Mouse (Mus musculus) heart, embryonic 11.5 days (tissue): ENCODE results near the gene Hmcn1. TPM values are rescaled to one million over a fixed set of nuclear protein-coding genes. Genes with fewer than 3 reads are reported as not detected.

Source experiments
- ATAC-seq: fragments of 200-750 bp; cut with Nextera tagmentation; replicated peaks from 2 replicates; pipeline ENCODE4 v1.8.0; 2017; ENCODE audit warnings: moderate library complexity; ENCODE audit not compliant: insufficient number of reproducible peaks, low FRiP score, low TSS enrichment
- H3K27ac ChIP-seq: fragments of 300-500 bp; sonication (generic); 2 replicates; pipeline ENCODE4 v1.5.1; 2014; ENCODE audit warnings: mild to moderate bottlenecking, low read depth, low read length
- H3K27me3 ChIP-seq: fragments of 300-500 bp; sonication (generic); 2 replicates; pipeline ENCODE4 v1.6.1; 2014; ENCODE audit warnings: mild to moderate bottlenecking, low read length, mixed read lengths; ENCODE audit not compliant: control insufficient read depth, insufficient read depth
- H3K36me3 ChIP-seq: fragments of 300-500 bp; sonication (generic); 2 replicates; pipeline ENCODE4 v1.6.1; 2014; ENCODE audit warnings: mild to moderate bottlenecking, low read length, moderate library complexity, mixed read lengths; ENCODE audit not compliant: control insufficient read depth, insufficient read depth
- H3K4me1 ChIP-seq: fragments of 300-500 bp; sonication (generic); 2 replicates; pipeline ENCODE4 v1.6.1; 2014; ENCODE audit warnings: low read length; ENCODE audit not compliant: control insufficient read depth, insufficient read depth
- H3K4me2 ChIP-seq: fragments of 300-500 bp; sonication (generic); 2 replicates; pipeline ENCODE4 v1.6.1; 2014; ENCODE audit warnings: mild to moderate bottlenecking, moderate library complexity
- H3K4me3 ChIP-seq: fragments of 300-500 bp; sonication (generic); 2 replicates; pipeline ENCODE4 v1.5.1; 2014; ENCODE audit warnings: low read depth, low read length
- H3K9ac ChIP-seq: fragments of 300-500 bp; sonication (generic); 2 replicates; pipeline ENCODE4 v1.6.1; 2014; ENCODE audit warnings: mild to moderate bottlenecking, low read depth, low read length, moderate library complexity
- H3K9me3 ChIP-seq: fragments of 300-500 bp; sonication (generic); replicated peaks from 2 replicates; pipeline ENCODE4 v1.6.1; 2016; ENCODE audit warnings: low read length; ENCODE audit not compliant: control insufficient read depth
- WGBS: fragments of 180-500 bp; shearing (Covaris S2); extraction: QIAGEN DNeasy Blood & Tissue Kit; methylation state at CpG from one replicate; pipeline ENCODE4 v1.1.7; 2014; ENCODE audit not compliant: insufficient replicate concordance; 5-methylcytosine and 5-hydroxymethylcytosine counted together
- polyA plus RNA-seq: library from polyadenylated mRNA; unstranded; fragments of >200 nt; fragmentation: Nextera tagmentation; extraction: Ambion mirVana; gene quantifications from 2 replicates; pipeline ENCODE4 v1.2.1, GENCODE M21; 2014

Hmcn1 gene
- polyA plus RNA-seq, 1 experiment from 2014 or later = 24.8 TPM

DNA sequence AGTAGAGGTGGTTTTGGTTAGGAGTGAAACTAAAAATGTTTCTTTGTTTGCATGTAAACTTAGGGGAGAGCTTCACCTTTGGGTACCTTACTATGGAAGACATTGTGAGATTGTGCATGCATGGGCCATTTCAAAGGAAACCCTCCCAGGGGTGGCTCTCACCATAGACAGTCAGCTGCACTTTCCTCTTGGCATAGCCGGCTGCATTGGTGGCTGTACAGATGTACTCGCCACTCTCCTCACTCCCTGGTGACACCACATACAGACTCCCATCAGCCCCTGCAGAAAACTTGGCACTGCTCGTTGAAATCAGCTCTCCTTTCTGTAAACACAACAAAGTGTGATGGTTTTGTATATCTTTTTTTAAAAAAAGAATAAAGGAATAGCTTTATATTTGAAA is 244.5 kb downstream of the Hmcn1 start:
- no peaks in the 10 kb centered on the region for H3K27me3 ChIP-seq
- 81% methylated on average over 3 of the region's 3 CpGs for WGBS
- no peak overlapping the region for H3K4me2 ChIP-seq
- H3K36me3 ChIP-seq = no peaks in the 10 kb centered on the region; the same call in 1 of the 2 replicates
- H3K27ac ChIP-seq = no peak overlapping the region
- H3K9ac ChIP-seq = no peak overlapping the region
- H3K4me1 ChIP-seq = no peaks in the 10 kb centered on the region
- no peak for ATAC-seq
- no peak overlapping the region for H3K4me3 ChIP-seq
- H3K9me3 ChIP-seq = no peaks in the 10 kb centered on the region

DNA sequence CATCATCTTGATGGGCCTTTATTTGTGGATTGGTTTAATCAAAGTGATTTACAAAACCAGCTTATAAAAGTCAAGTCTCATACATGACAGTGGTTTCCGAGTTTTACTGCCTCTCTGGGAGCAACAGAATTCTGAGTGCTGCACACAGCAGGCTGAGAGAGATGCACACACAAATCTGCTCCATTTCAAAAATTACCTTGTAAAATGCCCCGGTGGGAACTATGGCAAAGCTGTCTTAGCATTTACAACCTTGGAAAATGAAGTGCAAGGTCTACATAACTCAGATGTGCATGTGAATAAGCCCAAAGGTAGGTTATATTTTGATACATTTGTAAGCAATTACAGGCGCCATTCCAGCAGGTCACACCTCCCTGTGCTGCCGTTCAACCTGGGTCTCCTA is 245.5 kb downstream of the Hmcn1 start:
- Histone ChIP-seq H3K4me1 (no peaks in the 10 kb centered on the region), H3K27ac (no peak overlapping the region), H3K36me3 (no peaks in the 10 kb centered on the region; the same call in 1 of the 2 replicates), H3K4me2 (no peak overlapping the region), H3K27me3 (no peaks in the 10 kb centered on the region), H3K9me3 (no peaks in the 10 kb centered on the region), H3K4me3 (no peak overlapping the region), H3K9ac (no peak overlapping the region)
- no peak for ATAC-seq
- WGBS = 86% methylated on average over 4 of the region's 4 CpGs

DNA sequence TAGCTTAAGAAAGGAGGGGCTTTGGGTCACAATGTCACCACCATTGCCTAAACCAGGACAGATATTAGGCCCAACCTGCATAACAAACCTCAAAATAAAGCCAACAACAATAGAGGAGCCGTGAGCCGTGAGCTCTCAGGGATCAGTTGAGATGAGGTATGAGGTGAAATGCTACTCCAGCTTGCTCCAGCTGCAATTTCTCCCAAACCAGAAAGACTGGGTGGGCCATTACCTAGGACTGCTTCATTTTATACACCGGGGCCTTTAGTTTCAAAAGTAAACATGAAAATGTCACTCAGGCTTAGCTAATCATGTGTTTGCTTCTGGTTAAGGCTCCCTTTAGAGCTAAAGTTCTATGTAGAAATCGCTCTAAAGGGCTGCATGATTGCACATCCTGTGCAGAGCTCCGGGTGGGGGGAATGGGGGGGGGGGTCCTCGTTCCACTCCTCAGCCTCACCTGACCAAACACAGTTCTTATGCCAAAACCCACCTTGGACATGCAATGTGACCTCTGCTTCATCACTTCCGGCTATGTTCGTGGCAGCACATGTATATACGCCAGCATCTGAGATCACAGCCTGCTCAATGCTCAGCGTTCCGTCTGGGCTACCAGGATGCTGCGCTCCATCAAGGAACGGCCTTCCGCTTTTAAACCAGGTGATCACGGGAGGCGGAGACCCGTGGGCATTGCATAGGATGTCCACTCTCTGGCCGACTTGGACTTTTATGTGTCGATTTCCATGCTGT is 250.0 kb downstream of the Hmcn1 start:
- Histone ChIP-seq H3K4me3 (no peak overlapping the region), H3K36me3 (no peaks in the 10 kb centered on the region; the same call in none of the 2 replicates), H3K9me3 (no peaks in the 10 kb centered on the region), H3K9ac (no peak overlapping the region), H3K27me3 (no peaks in the 10 kb centered on the region), H3K4me1 (no peaks in the 10 kb centered on the region), H3K4me2 (no peak overlapping the region), H3K27ac (no peak overlapping the region)
- WGBS = 79% methylated on average over 19 of the region's 19 CpGs
- no peak for ATAC-seq

DNA sequence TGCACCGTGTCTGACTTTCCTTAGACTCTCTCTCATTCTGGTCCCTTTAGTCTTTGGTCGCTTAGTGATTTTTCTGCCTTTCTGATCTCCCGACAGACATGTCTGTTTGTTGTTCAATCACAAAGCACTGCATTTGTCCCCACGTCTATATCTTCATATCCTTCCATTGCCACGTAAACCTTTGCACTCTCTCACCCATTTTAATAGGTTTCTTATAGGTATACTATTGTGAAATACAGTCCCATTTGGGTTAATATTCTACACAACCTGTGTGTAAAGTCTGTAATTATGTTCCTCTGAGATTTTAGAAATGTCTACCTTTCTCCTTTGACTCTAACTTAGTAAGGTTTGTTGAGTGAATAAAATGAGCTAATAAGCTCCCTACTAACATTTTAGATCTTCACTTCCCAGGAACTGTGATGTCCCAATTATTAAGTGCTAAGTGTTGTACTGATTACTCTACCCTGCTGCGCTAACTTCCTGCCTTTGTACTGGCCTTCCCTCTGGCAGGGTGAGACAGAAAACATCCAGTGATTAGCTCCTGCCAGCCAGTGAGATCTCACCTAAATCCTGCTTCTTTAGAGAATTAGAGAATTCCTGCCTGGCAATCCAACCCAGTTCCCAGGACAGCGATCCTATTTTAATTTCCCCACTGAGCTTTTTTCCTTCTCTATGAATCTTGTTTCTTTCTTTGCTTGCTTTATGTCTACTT is 250.7 kb downstream of the Hmcn1 start:
- Histone ChIP-seq H3K4me2 (no peak overlapping the region), H3K4me3 (no peak overlapping the region), H3K9me3 (no peaks in the 10 kb centered on the region), H3K4me1 (no peaks in the 10 kb centered on the region), H3K27ac (no peak overlapping the region), H3K9ac (no peak overlapping the region), H3K27me3 (no peaks in the 10 kb centered on the region), H3K36me3 (no peaks in the 10 kb centered on the region; the same call in none of the 2 replicates)
- no peak for ATAC-seq
- WGBS = 74% methylated on average over 7 of the region's 7 CpGs

DNA sequence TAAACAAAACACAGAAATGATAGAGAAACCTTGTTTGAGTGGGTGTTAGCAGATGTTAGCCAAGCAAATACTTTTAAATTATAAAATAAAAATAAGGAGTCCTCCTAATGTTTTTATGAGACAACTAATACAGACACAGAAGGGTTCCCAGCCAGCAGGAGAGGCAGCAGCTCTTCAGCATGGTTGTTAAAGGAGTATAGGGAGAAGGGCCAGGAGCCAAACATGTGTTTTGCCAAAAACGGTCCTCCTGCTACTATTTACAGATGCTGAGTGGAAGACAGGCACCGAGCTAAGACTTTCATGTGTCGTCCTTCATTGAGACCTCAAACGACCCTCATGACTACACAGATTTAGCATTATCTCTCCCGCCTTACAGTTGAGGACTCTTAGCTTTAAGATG is 281.8 kb downstream of the Hmcn1 start:
- Histone ChIP-seq H3K36me3 (no peaks in the 10 kb centered on the region), H3K4me2 (no peak overlapping the region), H3K9me3 (no peaks in the 10 kb centered on the region), H3K27ac (no peak overlapping the region), H3K9ac (no peak overlapping the region), H3K4me1 (no peaks in the 10 kb centered on the region), H3K4me3 (no peak overlapping the region), H3K27me3 (no peaks in the 10 kb centered on the region)
- WGBS = 65% methylated on average over 5 of the region's 5 CpGs
- ATAC-seq = no peak

DNA sequence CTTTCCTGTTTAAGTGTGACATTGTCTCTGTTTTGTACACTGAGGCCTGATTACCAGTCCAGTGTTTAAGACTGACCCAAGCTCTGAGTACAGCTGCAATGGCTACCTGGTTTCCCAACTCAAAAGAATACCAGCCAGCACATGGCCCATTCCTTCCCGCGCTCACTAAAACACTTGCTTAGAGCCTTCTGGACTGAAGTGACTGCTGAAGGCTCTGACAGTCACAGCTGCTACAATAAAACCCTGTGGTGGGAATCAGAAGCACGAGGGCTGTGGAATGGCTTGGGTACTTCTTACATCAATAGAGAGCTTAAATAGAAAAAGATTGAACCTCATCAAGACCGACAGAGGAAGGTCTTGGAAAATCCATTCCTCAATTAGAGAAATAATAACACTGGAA is 286.7 kb downstream of the Hmcn1 start:
- no peak overlapping the region for H3K4me2 ChIP-seq
- H3K9ac ChIP-seq = no peak overlapping the region
- WGBS = 73% methylated on average over 4 of the region's 4 CpGs
- H3K4me3 ChIP-seq = no peak overlapping the region
- no peaks in the 10 kb centered on the region for H3K36me3 ChIP-seq
- no peaks in the 10 kb centered on the region for H3K4me1 ChIP-seq
- H3K27me3 ChIP-seq = no peaks in the 10 kb centered on the region
- H3K9me3 ChIP-seq = no peaks in the 10 kb centered on the region
- H3K27ac ChIP-seq = no peak overlapping the region
- ATAC-seq = no peak

DNA sequence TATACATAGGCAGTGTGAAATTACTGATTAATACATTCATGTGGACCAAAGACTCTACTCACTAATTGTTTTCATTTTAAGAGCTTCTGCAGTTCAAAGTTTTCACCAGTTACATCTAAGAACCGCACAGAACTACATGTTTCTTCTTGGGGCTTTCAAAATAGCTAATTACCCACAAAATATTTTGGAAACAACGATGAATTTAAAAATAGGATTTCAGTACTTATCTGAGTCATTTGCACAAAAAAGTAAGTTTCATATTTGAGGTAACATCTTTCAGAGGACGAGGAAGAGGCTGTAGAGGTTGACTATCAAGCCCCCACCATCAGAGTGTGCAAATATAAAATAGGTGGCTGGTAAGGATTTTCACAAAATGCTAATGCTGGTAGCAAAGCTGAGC is 295.5 kb downstream of the Hmcn1 start:
- no peak overlapping the region for H3K4me2 ChIP-seq
- H3K36me3 ChIP-seq = no peaks in the 10 kb centered on the region; the same call in 1 of the 2 replicates
- WGBS = 78% methylated on average over 3 of the region's 3 CpGs
- H3K27ac ChIP-seq = no peak overlapping the region
- no peak overlapping the region for H3K4me3 ChIP-seq
- no peaks in the 10 kb centered on the region for H3K9me3 ChIP-seq
- H3K27me3 ChIP-seq = no peaks in the 10 kb centered on the region
- H3K4me1 ChIP-seq = no peaks in the 10 kb centered on the region
- ATAC-seq = no peak
- H3K9ac ChIP-seq = no peak overlapping the region

DNA sequence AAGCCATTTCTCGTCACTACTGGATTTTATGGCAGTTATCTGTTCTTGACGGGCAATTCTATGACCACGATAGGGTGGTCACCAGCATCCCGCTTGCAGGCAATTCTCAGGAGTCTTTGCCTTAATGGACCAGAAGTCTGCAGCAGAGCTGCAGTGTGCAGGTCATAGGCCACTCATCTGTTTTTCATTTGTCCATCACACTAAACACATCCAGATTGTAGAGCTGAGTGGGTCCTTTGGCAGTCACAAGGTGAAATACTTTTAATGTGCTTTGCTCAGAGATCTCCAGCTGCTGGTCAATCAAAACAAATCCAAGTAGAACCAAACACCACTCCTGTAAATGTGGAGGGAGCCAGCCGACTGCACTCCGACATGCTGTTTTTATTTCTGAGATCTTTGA is 311.2 kb downstream of the Hmcn1 start:
- Histone ChIP-seq H3K4me2 (no peak overlapping the region), H3K36me3 (peaks cover 9% of the 10 kb centered on the region), H3K9ac (no peak overlapping the region), H3K27me3 (no peaks in the 10 kb centered on the region), H3K4me3 (no peak overlapping the region), H3K27ac (no peak overlapping the region), H3K9me3 (no peaks in the 10 kb centered on the region), H3K4me1 (no peaks in the 10 kb centered on the region)
- 69% methylated on average over 6 of the region's 6 CpGs for WGBS
- ATAC-seq = no peak
